Mouse (Mus musculus) testis, adult 2 months (tissue): ENCODE data around the gene Gmcl1. TPM values are rescaled to one million over a fixed set of nuclear protein-coding genes. Genes with fewer than 3 reads are reported as not detected.
A peak's percentile ranks its signal among the peaks of the same experiment; 100 is the strongest.

Source experiments
- H3K27ac ChIP-seq: fragments of 200-500 bp; 2 replicates; pipeline ENCODE4 v1.5.1; 2012; ENCODE audit warnings: low read depth, low read length; ENCODE audit not compliant: control insufficient read depth, insufficient read depth
- H3K27me3 ChIP-seq: fragments of 200-500 bp; 2 replicates; pipeline ENCODE4 v1.6.1; 2012; ENCODE audit warnings: mild to moderate bottlenecking, low read length, moderate library complexity; ENCODE audit not compliant: control insufficient read depth, insufficient read depth
- H3K36me3 ChIP-seq: fragments of 200-500 bp; 2 replicates; pipeline ENCODE4 v1.6.1; 2012; ENCODE audit warnings: mild to moderate bottlenecking, low read length; ENCODE audit not compliant: control insufficient read depth, insufficient read depth
- H3K4me1 ChIP-seq: fragments of 200-500 bp; 2 replicates; pipeline ENCODE4 v1.6.1; 2012; ENCODE audit warnings: low read length; ENCODE audit not compliant: control insufficient read depth, insufficient read depth
- H3K4me3 ChIP-seq: fragments of 200-500 bp; 2 replicates; pipeline ENCODE4 v1.5.1; 2012; ENCODE audit warnings: low read depth, mild to moderate bottlenecking, low read length, moderate library complexity, mixed read lengths; ENCODE audit not compliant: control insufficient read depth
- CTCF ChIP-seq: fragments of 200-500 bp; IDR thresholded peaks from 2 replicates; pipeline ENCODE4 v1.5.1; 2012; ENCODE audit warnings: low read depth, mild to moderate bottlenecking, inconsistent platforms, low read length, moderate library complexity; ENCODE audit not compliant: control insufficient read depth, insufficient read depth, insufficient replicate concordance
- POLR2A ChIP-seq: fragments of 200-500 bp; IDR thresholded peaks from 2 replicates; pipeline ENCODE4 v1.6.1; 2012; ENCODE audit warnings: low read depth, mild to moderate bottlenecking, inconsistent platforms, low read length, moderate library complexity; ENCODE audit not compliant: control insufficient read depth
- polyA plus RNA-seq: library from polyadenylated mRNA; depleted of rRNA; stranded (reverse); fragments of >200 nt; gene quantifications from 2 replicates; pipeline ENCODE4 v1.2.3, GENCODE M21; 2012; rRNA removed

Gmcl1 gene
- polyA plus RNA-seq: 43.8 and 51.2 TPM in 2 replicates

- TF ChIP-seq CTCF (no peak), POLR2A (peak; percentile 90)
- H3K4me3 ChIP-seq: peak within 1 kb of the TSS; percentile 93
- H3K27ac ChIP-seq: peak within 1 kb of the TSS; percentile 92
- no peaks in the 10 kb centered on the region; the same call in 1 of the 2 replicates for H3K36me3 ChIP-seq
- H3K27me3 ChIP-seq: no peaks in the 10 kb centered on the region
- peaks cover 4% of the 10 kb centered on the region; the same call in 1 of the 2 replicates for H3K4me1 ChIP-seq
Observed at GRCm38 (mm10) chr6:86733183-86733876, at the start of gene Gmcl1. Gene Gmcl1, minus strand, starts transcription at chr6:86733383.

DNA sequence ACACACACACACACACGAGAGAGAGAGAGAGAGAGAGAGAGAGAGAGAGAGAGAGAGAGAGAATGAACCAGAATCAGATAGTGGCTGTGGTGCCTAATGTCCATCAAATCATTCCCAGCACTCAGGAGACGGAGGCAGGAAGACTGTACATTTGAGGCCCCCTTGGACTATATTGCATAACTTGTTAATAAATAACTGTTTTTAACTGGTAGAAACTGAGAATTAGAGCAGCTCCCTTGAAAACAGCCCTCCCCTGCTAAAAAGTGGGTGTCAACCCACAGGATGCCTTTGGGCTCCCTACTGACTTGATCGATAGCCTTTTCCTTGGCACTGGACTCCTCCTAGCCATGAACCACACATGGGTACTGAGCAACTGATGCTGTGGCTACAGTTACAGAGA lies 49.2 kb upstream of the Gmcl1 start:
- no peak overlapping the region for H3K27ac ChIP-seq
- no peaks in the 10 kb centered on the region for H3K36me3 ChIP-seq
- H3K4me1 ChIP-seq: peaks cover 2% of the 10 kb centered on the region; the same call in 1 of the 2 replicates
- no peak overlapping the region for H3K4me3 ChIP-seq
- H3K27me3 ChIP-seq: no peaks in the 10 kb centered on the region
- no peak for TF ChIP-seq POLR2A
- TF ChIP-seq CTCF: no peak

GRCm38 (mm10) chr6:86781361-86781957 lies 48.3 kb upstream of the Gmcl1 start:
- no peak for TF ChIP-seq CTCF
- no peak for TF ChIP-seq POLR2A
- Histone ChIP-seq H3K4me1 (peaks cover 2% of the 10 kb centered on the region; the same call in 1 of the 2 replicates), H3K27me3 (no peaks in the 10 kb centered on the region), H3K4me3 (no peak overlapping the region), H3K27ac (no peak overlapping the region), H3K36me3 (no peaks in the 10 kb centered on the region)

DNA sequence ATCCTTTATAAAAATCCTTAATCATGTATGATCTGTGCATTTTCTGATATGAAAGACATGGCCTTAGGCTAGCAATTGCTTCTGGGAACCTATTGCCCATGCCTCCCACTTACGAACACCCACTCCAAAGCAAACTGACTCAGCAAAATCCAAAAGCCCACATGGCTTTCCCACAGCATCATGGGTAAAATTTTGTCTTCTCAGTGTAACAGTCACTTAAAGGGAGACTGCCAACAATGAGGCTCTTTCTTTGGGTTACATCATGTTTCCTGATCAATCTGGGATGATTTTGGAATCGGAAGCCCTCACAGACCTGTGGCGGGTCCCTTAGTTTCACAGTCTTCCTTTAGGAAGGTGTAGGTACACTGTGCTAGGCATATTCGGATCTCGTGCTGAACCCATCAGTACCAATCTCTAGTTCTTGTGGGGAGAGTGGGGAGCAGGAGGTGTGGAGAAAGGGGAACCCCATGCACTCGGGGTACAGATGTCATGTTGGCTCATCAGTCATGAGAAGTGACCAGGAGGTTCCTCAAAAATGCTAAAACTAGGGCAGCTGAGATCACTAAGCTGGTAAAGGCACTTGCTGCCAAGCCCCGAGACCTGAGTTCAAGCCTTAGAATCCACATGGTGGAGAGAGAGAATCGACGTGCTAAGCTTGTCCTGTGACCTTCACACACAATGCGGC lies 45.9 kb upstream of the Gmcl1 start:
- no peak for TF ChIP-seq CTCF
- no peak for TF ChIP-seq POLR2A
- H3K4me3 ChIP-seq: no peak overlapping the region
- H3K27ac ChIP-seq: no peak overlapping the region
- H3K4me1 ChIP-seq: peaks cover 2% of the 10 kb centered on the region; the same call in 1 of the 2 replicates
- no peaks in the 10 kb centered on the region for H3K27me3 ChIP-seq
- no peaks in the 10 kb centered on the region for H3K36me3 ChIP-seq

- Histone ChIP-seq H3K4me3 (no peak overlapping the region), H3K27me3 (no peaks in the 10 kb centered on the region), H3K36me3 (no peaks in the 10 kb centered on the region), H3K27ac (no peak overlapping the region), H3K4me1 (peaks cover 2% of the 10 kb centered on the region; the same call in 1 of the 2 replicates)
- TF ChIP-seq POLR2A: no peak
- no peak for TF ChIP-seq CTCF
Observed at GRCm38 (mm10) chr6:86777181-86777580, 44.0 kb upstream of the Gmcl1 start.

DNA sequence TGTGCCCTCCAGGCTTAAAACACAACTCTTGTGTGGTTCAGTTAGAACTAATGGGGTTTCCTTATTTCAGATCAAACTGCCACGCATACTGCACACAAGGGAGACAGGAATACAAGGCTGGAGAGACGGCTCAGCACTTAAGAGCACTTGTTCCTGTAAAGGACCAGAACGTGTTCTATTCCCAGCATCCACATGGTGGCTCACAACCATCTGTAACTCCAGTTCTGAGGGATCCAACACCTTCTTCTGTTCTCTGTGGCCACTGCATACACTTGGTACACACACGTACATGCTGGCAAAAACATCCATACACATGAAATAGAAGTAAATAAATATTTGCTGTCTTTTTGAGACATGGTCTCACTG lies 43.5 kb upstream of the Gmcl1 start:
- no peak overlapping the region for H3K27ac ChIP-seq
- H3K4me1 ChIP-seq: peaks cover 2% of the 10 kb centered on the region; the same call in 1 of the 2 replicates
- no peaks in the 10 kb centered on the region for H3K27me3 ChIP-seq
- no peaks in the 10 kb centered on the region for H3K36me3 ChIP-seq
- H3K4me3 ChIP-seq: no peak overlapping the region
- TF ChIP-seq CTCF (no peak), POLR2A (no peak)
